Mouse (Mus musculus): ENCODE results near the gene Dusp14. TPM values are rescaled to one million over a fixed set of nuclear protein-coding genes. Genes with fewer than 3 reads are reported as not detected.

Dusp14 gene
- polyA plus RNA-seq, 1 experiment from 2014 or later: 9.6 TPM

DNA sequence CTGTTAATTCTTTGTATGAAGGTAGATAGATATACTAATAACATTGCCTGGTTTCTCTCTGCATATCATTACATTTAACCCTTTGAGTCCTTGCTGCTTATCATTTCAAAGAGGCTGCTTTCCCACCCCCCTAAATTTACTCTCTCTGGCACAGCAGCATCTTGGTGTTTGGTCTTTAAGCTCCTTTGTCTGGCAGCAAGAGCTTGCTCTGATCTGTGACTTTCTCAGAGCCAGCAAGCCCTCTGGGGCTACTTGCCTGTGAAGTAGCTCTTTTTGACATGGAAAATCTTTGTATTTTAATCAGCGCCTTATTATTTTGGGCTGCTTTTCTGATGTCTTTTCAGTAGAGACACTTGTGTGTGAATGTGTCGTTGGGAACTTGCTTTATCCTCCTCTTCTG is 57.5 kb downstream of the Dusp14 start:
- WGBS: 50% methylated on average over 2 of the region's 2 CpGs
- no peak overlapping the region for H3K9ac ChIP-seq (replicated peaks)
- no peaks in the 10 kb centered on the region for H3K9me3 ChIP-seq
- no peak for ATAC-seq (ENCODE audit: insufficient number of reproducible peaks, insufficient read depth, low FRiP score, low TSS enrichment, low read depth)
- no peak overlapping the region for H3K27ac ChIP-seq
- no peak overlapping the region for H3K4me3 ChIP-seq (replicated peaks)
- H3K4me1 ChIP-seq (replicated peaks): peaks cover 14% of the 10 kb centered on the region
- peaks cover 19% of the 10 kb centered on the region; the same call in 1 of the 2 replicates for H3K36me3 ChIP-seq
- H3K27me3 ChIP-seq: 0 out of 2 replicates have a peak, but pooled peaks cover 5% of the 10 kb centered on the region
- H3K4me2 ChIP-seq: no peak overlapping the region

DNA sequence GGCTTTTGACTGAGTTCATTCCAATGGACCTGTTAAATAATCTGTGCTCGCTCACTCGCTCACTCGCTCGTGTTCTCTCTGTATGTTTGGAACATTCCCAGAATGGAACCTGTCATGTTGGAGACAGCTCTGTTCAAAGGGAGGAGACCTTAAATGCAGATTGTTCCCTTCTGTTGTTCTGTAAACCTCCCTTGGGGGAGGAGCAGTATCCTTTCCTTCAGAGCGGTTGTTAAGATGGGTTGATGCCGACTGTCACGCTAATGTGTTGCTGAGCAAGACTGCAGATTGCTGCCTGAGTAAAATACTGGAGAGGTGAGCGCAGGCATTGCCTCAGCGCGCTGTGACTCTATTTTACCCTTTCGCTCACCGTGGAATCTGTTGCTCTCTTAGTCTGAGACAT is 58.0 kb downstream of the Dusp14 start:
- no peak for ATAC-seq (ENCODE audit: insufficient number of reproducible peaks, insufficient read depth, low FRiP score, low TSS enrichment, low read depth)
- peaks cover 19% of the 10 kb centered on the region; the same call in 1 of the 2 replicates for H3K36me3 ChIP-seq
- WGBS: 28% methylated on average over 12 of the region's 12 CpGs
- no peak overlapping the region for H3K4me3 ChIP-seq (replicated peaks)
- no peak overlapping the region for H3K27ac ChIP-seq
- no peak overlapping the region for H3K9ac ChIP-seq (replicated peaks)
- H3K4me1 ChIP-seq (replicated peaks): peaks cover 14% of the 10 kb centered on the region
- H3K27me3 ChIP-seq: 0 out of 2 replicates have a peak, but pooled peaks cover 5% of the 10 kb centered on the region
- H3K4me2 ChIP-seq: no peak overlapping the region
- no peaks in the 10 kb centered on the region for H3K9me3 ChIP-seq

GRCm38 (mm10) chr11:84010411-84010810 is 58.6 kb downstream of the Dusp14 start:
- Histone ChIP-seq H3K4me3 (replicated peaks) (no peak overlapping the region), H3K4me1 (replicated peaks) (peaks cover 14% of the 10 kb centered on the region), H3K27ac (no peak overlapping the region), H3K9ac (replicated peaks) (no peak overlapping the region), H3K36me3 (peaks cover 21% of the 10 kb centered on the region; the same call in 1 of the 2 replicates), H3K27me3 (0 out of 2 replicates have a peak, but pooled peaks cover 5% of the 10 kb centered on the region), H3K4me2 (no peak overlapping the region), H3K9me3 (no peaks in the 10 kb centered on the region)
- 88% methylated on average over 9 of the region's 9 CpGs for WGBS
- ATAC-seq (ENCODE audit: insufficient number of reproducible peaks, insufficient read depth, low FRiP score, low TSS enrichment, low read depth): no peak

DNA sequence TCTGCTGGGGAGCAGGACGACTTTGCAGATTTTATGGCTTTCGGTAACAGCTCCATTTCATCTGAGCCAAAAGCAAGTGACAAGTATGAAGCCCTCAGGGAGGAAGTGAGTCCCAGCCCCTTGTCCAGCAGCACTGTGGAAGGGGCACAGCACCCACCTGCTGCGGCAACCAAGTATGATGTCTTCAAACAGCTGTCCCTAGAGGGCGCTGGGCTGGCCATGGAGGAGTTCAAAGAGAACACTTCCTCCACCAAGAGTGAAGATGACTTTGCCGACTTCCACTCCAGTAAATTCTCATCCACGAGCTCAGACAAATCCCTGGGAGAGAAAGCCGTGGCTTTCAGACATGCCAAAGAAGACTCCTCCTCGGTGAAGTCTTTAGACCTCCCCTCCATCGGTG is 60.1 kb downstream of the Dusp14 start:
- no peaks in the 10 kb centered on the region for H3K9me3 ChIP-seq
- peaks cover 26% of the 10 kb centered on the region; the same call in 1 of the 2 replicates for H3K36me3 ChIP-seq
- peaks cover 14% of the 10 kb centered on the region for H3K4me1 ChIP-seq (replicated peaks)
- H3K9ac ChIP-seq (replicated peaks): no peak overlapping the region
- no peak overlapping the region for H3K27ac ChIP-seq
- H3K27me3 ChIP-seq: 0 out of 2 replicates have a peak, but pooled peaks cover 5% of the 10 kb centered on the region
- H3K4me3 ChIP-seq (replicated peaks): no peak overlapping the region
- no peak overlapping the region for H3K4me2 ChIP-seq
- 84% methylated on average over 9 of the region's 9 CpGs for WGBS
- no peak for ATAC-seq (ENCODE audit: insufficient number of reproducible peaks, insufficient read depth, low FRiP score, low TSS enrichment, low read depth)

GRCm38 (mm10) chr11:84003986-84004385 is 65.1 kb downstream of the Dusp14 start:
- WGBS: 83% methylated on average over 6 of the region's 6 CpGs
- H3K4me3 ChIP-seq (replicated peaks): no peak overlapping the region
- no peak for ATAC-seq (ENCODE audit: insufficient number of reproducible peaks, insufficient read depth, low FRiP score, low TSS enrichment, low read depth)
- no peaks in the 10 kb centered on the region for H3K27me3 ChIP-seq
- no peaks in the 10 kb centered on the region for H3K4me1 ChIP-seq (replicated peaks)
- no peaks in the 10 kb centered on the region for H3K9me3 ChIP-seq
- peaks cover 44% of the 10 kb centered on the region for H3K36me3 ChIP-seq
- no peak overlapping the region for H3K27ac ChIP-seq
- H3K9ac ChIP-seq (replicated peaks): no peak overlapping the region
- no peak overlapping the region for H3K4me2 ChIP-seq

GRCm38 (mm10) chr11:84001257-84001656 is 67.8 kb downstream of the Dusp14 start:
- Histone ChIP-seq H3K4me1 (replicated peaks) (no peaks in the 10 kb centered on the region), H3K9ac (replicated peaks) (no peak overlapping the region), H3K27me3 (no peaks in the 10 kb centered on the region), H3K4me3 (replicated peaks) (no peak overlapping the region), H3K27ac (no peak overlapping the region), H3K9me3 (no peaks in the 10 kb centered on the region), H3K36me3 (peaks cover 60% of the 10 kb centered on the region), H3K4me2 (no peak overlapping the region)
- ATAC-seq (ENCODE audit: insufficient number of reproducible peaks, insufficient read depth, low FRiP score, low TSS enrichment, low read depth): no peak
- WGBS: 82% methylated on average over 3 of the region's 3 CpGs

DNA sequence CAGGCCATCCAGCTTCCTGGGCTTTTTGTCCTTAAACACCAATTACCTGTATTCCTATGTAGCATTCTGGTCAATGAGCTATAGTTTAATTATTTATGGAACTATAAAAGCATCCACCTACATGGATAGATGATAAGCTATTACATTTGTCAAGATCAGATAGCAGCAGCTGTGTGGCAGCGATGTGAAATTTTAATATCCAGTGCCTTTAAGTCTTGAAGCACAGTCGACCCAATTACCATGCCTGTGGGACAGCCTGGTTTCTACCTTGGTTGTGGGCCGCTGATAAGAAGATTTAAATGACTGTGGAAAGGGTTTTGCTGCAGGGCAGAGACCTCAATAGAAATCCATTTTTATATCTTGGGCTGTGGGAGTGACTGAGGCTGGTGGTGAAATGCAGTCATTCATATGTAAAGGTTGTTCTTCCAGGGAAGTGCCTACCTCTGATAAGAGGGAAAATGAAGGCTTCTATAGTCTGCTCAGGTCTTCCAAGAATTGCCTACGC is 69.6 kb downstream of the Dusp14 start:
- H3K9me3 ChIP-seq: no peaks in the 10 kb centered on the region
- H3K4me2 ChIP-seq: no peak overlapping the region
- H3K27me3 ChIP-seq: no peaks in the 10 kb centered on the region
- no peak overlapping the region for H3K4me3 ChIP-seq (replicated peaks)
- no peak overlapping the region for H3K27ac ChIP-seq
- no peak for ATAC-seq (ENCODE audit: insufficient number of reproducible peaks, insufficient read depth, low FRiP score, low TSS enrichment, low read depth)
- H3K36me3 ChIP-seq: peaks cover 70% of the 10 kb centered on the region
- no peaks in the 10 kb centered on the region for H3K4me1 ChIP-seq (replicated peaks)
- WGBS: 86% methylated on average over 4 of the region's 4 CpGs
- H3K9ac ChIP-seq (replicated peaks): no peak overlapping the region

GRCm38 (mm10) chr11:83998993-83999392 is 70.1 kb downstream of the Dusp14 start:
- Histone ChIP-seq H3K4me1 (replicated peaks) (no peaks in the 10 kb centered on the region), H3K4me3 (replicated peaks) (no peak overlapping the region), H3K4me2 (no peak overlapping the region), H3K9me3 (no peaks in the 10 kb centered on the region), H3K36me3 (peaks cover 71% of the 10 kb centered on the region), H3K27me3 (no peaks in the 10 kb centered on the region), H3K27ac (no peak overlapping the region), H3K9ac (replicated peaks) (no peak overlapping the region)
- 93% methylated on average over 3 of the region's 3 CpGs for WGBS
- no peak for ATAC-seq (ENCODE audit: insufficient number of reproducible peaks, insufficient read depth, low FRiP score, low TSS enrichment, low read depth)

Other genes with a start within 250 kb of the Dusp14 start
- not detected in 2 replicates for gene Hnf1b, start 219.2 kb downstream of the Dusp14 start, polyA plus RNA-seq (2016; fragmentation: Nextera tagmentation; extraction: Ambion mirVana)
- gene Ddx52, start 127.2 kb downstream of the Dusp14 start, polyA plus RNA-seq (2016; fragmentation: Nextera tagmentation; extraction: Ambion mirVana): 39.6 and 47.8 TPM in 2 replicates
- 7.7 and 8.6 TPM in 2 replicates for gene Synrg, start 104.8 kb downstream of the Dusp14 start, polyA plus RNA-seq (2016; fragmentation: Nextera tagmentation; extraction: Ambion mirVana)
- gene Tada2a, start 60.3 kb upstream of the Dusp14 start, polyA plus RNA-seq (2016; fragmentation: Nextera tagmentation; extraction: Ambion mirVana): 41.2 and 41.3 TPM in 2 replicates
- gene Acaca, start 60.4 kb upstream of the Dusp14 start, polyA plus RNA-seq (2016; fragmentation: Nextera tagmentation; extraction: Ambion mirVana): 22.5 and 26.2 TPM in 2 replicates
- not detected in 2 replicates for gene Gm11437, start 98.2 kb upstream of the Dusp14 start, polyA plus RNA-seq (2016; fragmentation: Nextera tagmentation; extraction: Ambion mirVana)

Data from limb, embryonic 12.5 days (tissue).